Mouse (Mus musculus) limb, embryonic 14.5 days (tissue): ENCODE measurements around the gene Cuedc1. TPM values are rescaled to one million over a fixed set of nuclear protein-coding genes. Genes with fewer than 3 reads are reported as not detected.
A peak's percentile ranks its signal among the peaks of the same experiment; 100 is the strongest.
"Not testable (repeated sequence)": the region's sequence is repeated elsewhere in the genome, so short reads cannot be mapped to it uniquely, and the experiment has no call there.

Source experiments
- ATAC-seq: fragments of 200-750 bp; cut with Nextera tagmentation; 2 replicates; pipeline ENCODE4 v1.8.0; 2017; ENCODE audit warnings: low read depth, moderate number of reproducible peaks, moderate TSS enrichment; ENCODE audit not compliant: low FRiP score
- DNase-seq: peaks from one replicate; pipeline ENCODE4 v3.0.0-alpha.2; 2015; ENCODE audit warnings: low spot score
- H3K27ac ChIP-seq: fragments of 300-500 bp; sonication (generic); replicated peaks from 2 replicates; pipeline ENCODE4 v1.5.1; 2014; ENCODE audit warnings: low read depth, mild to moderate bottlenecking, low read length, moderate library complexity, mixed read lengths
- H3K27me3 ChIP-seq: fragments of 300-500 bp; sonication (generic); 2 replicates; pipeline ENCODE4 v1.6.1; 2014; ENCODE audit warnings: low read length, mixed read lengths; ENCODE audit not compliant: control insufficient read depth, insufficient read depth
- H3K36me3 ChIP-seq: fragments of 300-500 bp; sonication (generic); 2 replicates; pipeline ENCODE4 v1.6.1; 2014; ENCODE audit warnings: mild to moderate bottlenecking, low read length, moderate library complexity, mixed read lengths; ENCODE audit not compliant: control insufficient read depth, insufficient read depth
- H3K4me1 ChIP-seq: fragments of 300-500 bp; sonication (generic); 2 replicates; pipeline ENCODE4 v1.6.1; 2014; ENCODE audit warnings: antibody characterized with exemption, low read length, mixed read lengths; ENCODE audit not compliant: control insufficient read depth, insufficient read depth
- H3K4me2 ChIP-seq: fragments of 300-500 bp; sonication (generic); replicated peaks from 2 replicates; pipeline ENCODE4 v1.6.1; 2014; ENCODE audit warnings: low read depth, mild to moderate bottlenecking, low read length, moderate library complexity; ENCODE audit not compliant: severe bottlenecking
- H3K4me3 ChIP-seq: fragments of 300-500 bp; sonication (generic); replicated peaks from 2 replicates; pipeline ENCODE4 v1.5.1; 2014; ENCODE audit warnings: low read length
- H3K9ac ChIP-seq: fragments of 300-500 bp; sonication (generic); 2 replicates; pipeline ENCODE4 v1.6.1; 2014; ENCODE audit warnings: mild to moderate bottlenecking, low read depth, low read length, moderate library complexity; ENCODE audit not compliant: severe bottlenecking
- H3K9me3 ChIP-seq: fragments of 300-500 bp; sonication (generic); 2 replicates; pipeline ENCODE4 v1.6.1; 2016; ENCODE audit warnings: low read length; ENCODE audit not compliant: control insufficient read depth
- POLR2A ChIP-seq: fragments of 200-500 bp; IDR thresholded peaks from 2 replicates; pipeline ENCODE4 v1.8.0; 2012; ENCODE audit warnings: inconsistent platforms, mild to moderate bottlenecking, moderate library complexity, borderline replicate concordance; ENCODE audit not compliant: insufficient read depth, insufficient read length; ENCODE audit errors: extremely low read depth
- WGBS: fragments of 180-500 bp; shearing (Covaris S2); extraction: QIAGEN DNeasy Blood & Tissue Kit; methylation state at CpG from one replicate; pipeline ENCODE4 v1.1.7; 2014; 5-methylcytosine and 5-hydroxymethylcytosine counted together
- polyA plus RNA-seq, 2 experiments: library from polyadenylated mRNA; depleted of rRNA in 1 of 2; stranded (reverse) in 1 of 2; unstranded in 1 of 2; fragments of >200 nt; fragmentation: Nextera tagmentation in 1 of 2; extraction: Ambion mirVana in 1 of 2; gene quantifications; 2 replicates each; pipeline versions ENCODE4 v1.2.1 to v1.2.3; 2012 to 2014

Cuedc1 gene
- polyA plus RNA-seq, 2 experiments: 20.9 to 40.6 TPM

DNA sequence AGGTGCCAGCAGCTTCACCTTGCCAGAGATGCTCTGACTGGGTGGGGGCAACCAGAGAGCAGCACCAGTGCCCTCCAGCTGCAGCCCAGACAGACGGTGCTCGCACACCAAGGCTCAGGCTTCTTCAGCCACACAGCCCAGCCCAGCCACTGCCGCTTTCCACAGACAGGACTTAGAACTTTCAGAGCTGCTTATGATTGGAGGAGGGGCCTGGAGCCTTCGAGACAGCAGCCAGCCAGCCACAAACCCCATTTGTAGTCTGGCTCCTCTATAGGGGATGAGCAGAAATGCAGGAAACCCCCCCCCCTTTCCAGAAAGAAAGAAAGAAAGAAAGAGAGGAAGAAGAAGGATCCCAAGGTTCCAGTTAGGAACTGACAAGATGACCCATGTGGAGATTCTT lies 94.7 kb downstream of the Cuedc1 start:
- Histone ChIP-seq H3K4me2 (no peak overlapping the region), H3K4me1 (peaks cover 27% of the 10 kb centered on the region), H3K9ac (no peak overlapping the region), H3K27me3 (peaks cover 29% of the 10 kb centered on the region), H3K4me3 (no peak overlapping the region), H3K36me3 (no peaks in the 10 kb centered on the region; the same call in 1 of the 2 replicates), H3K9me3 (no peaks in the 10 kb centered on the region), H3K27ac (no peak overlapping the region)
- TF ChIP-seq POLR2A: no peak
- ATAC-seq: no peak
- peak; percentile 39 for DNase-seq
- WGBS: 5% methylated on average over 4 of the region's 4 CpGs

DNA sequence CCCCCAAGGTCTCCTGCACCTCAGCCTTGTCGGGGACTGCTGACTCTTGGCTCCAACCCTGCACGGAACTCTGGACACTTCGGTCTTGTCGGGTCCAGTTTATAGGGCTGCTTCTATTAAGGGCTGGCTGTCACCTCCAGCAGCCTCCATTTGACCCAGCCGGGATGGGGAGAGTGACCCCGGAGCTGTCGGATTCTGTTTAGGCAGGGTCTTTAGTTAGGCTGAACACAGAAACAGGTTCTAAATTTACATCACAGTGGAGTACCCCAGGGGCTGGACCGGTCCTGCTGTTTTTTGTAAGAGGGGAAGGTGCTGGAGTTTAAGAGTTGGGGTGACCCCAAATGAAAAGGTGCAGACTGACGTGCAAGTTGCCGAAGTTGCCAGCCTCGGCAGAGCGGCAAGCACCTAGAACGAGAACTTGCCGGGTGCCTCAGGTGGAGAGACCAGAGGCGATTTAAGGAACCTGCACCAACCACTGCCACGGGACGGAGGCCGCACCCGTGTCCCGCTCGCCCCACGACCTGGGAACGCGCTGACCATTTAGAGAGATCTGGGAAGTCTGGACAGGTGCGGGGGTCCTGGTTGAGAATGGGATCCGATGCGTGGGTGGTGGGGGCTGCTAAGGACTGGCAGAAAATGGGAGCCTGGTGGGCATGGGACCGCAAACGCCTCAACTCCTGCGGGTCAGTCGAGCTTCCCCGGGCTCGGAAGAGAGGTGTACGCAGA lies 95.4 kb downstream of the Cuedc1 start:
- no peak overlapping the region for H3K27ac ChIP-seq
- ATAC-seq (no peak), DNase-seq (no peak)
- TF ChIP-seq POLR2A: no peak
- peak overlapping the region; percentile 35 for H3K4me2 ChIP-seq
- peaks cover 29% of the 10 kb centered on the region for H3K27me3 ChIP-seq
- H3K4me1 ChIP-seq: peaks cover 22% of the 10 kb centered on the region; the same call in 1 of the 2 replicates
- H3K9me3 ChIP-seq: no peaks in the 10 kb centered on the region
- peak overlapping the region; percentile 10 for H3K4me3 ChIP-seq
- 4% methylated on average over 34 of the region's 34 CpGs for WGBS
- H3K36me3 ChIP-seq: no peaks in the 10 kb centered on the region; the same call in 1 of the 2 replicates
- peak overlapping the region; percentile 28; the same call in 1 of the 2 replicates for H3K9ac ChIP-seq

DNA sequence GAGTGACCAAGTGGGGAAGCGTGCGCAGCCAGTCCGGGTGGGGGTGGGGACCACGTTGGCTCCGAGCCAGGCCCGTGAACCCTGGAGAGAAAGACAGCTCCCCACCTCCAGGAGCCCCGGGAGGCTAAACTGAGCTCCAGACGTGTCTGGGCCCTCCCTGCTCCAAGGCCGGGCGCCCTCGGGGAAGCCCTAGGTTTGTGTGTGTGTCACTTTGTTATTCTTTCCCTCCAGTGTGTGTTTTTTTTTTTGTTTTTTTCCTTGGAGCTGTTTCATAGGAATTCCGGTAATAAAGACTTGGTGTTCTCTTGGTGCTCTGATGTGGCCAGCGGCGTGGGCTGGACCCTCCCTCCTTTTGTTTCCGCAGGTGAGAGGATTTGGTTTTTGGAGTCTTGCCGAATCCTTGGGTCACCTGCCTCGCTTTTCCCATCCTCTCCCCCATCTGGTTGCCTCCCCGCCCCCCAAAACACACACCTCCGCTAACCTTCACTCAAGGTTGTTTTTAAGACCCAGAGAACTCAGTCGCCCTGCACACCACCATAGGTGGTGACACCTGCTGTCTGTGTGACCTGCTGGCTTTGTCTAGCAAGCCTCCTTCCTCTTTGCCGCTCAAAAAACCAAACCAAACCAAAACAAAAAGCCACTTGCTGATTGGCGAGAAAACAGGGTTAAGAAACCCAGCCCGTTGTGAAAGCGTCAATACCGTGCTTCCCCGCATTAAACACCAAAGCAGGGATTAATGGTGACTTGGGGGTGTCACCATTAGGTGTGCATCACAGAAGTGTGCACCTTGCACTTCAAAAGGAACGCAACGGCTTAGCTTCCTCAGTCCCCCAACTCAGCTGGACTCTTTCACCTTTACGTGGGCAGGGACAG lies 96.2 kb downstream of the Cuedc1 start:
- DNase-seq: no peak
- no peak overlapping the region for H3K27ac ChIP-seq
- 7% methylated on average over 29 of the region's 29 CpGs for WGBS

DNA sequence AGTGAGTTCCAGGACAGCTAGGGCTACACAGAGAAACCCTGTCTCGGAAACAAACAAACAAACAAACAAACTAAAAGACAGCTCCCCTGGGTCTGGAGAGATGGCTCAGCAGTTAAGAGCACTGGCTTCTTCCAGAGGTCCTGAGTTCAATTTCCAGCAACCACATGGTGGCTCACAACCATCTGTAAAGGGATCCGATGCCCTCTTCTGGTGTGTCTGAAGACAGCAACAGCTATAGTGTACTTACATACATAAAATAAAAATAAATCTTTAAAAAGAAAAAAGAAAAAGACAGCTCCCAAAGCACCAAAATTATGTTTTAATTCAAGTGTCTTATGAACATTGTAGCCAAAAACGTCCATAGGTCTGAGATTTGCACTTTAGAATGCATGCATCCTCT lies 97.8 kb downstream of the Cuedc1 start:
- DNase-seq, H3K27ac ChIP-seq, H3K4me2 ChIP-seq, H3K36me3 ChIP-seq, H3K9ac ChIP-seq, H3K9me3 ChIP-seq, H3K4me3 ChIP-seq, ATAC-seq: not testable (repeated sequence)
- Histone ChIP-seq H3K27me3 (peaks cover 29% of the 10 kb centered on the region), H3K4me1 (peaks cover 22% of the 10 kb centered on the region; the same call in 1 of the 2 replicates)
- WGBS: 83% methylated on average over 3 of the region's 3 CpGs

More for the DNA sequence above, 96.2 kb downstream of the Cuedc1 start:
- peaks cover 29% of the 10 kb centered on the region for H3K27me3 ChIP-seq
- H3K4me3 ChIP-seq: peak overlapping the region; percentile 10
- no peak for ATAC-seq
- peak overlapping the region; percentile 35 for H3K4me2 ChIP-seq
- TF ChIP-seq POLR2A: no peak
- H3K36me3 ChIP-seq: no peaks in the 10 kb centered on the region; the same call in 1 of the 2 replicates
- no peaks in the 10 kb centered on the region for H3K9me3 ChIP-seq
- H3K9ac ChIP-seq: peak overlapping the region; percentile 28; the same call in 1 of the 2 replicates
- peaks cover 22% of the 10 kb centered on the region; the same call in 1 of the 2 replicates for H3K4me1 ChIP-seq

DNA sequence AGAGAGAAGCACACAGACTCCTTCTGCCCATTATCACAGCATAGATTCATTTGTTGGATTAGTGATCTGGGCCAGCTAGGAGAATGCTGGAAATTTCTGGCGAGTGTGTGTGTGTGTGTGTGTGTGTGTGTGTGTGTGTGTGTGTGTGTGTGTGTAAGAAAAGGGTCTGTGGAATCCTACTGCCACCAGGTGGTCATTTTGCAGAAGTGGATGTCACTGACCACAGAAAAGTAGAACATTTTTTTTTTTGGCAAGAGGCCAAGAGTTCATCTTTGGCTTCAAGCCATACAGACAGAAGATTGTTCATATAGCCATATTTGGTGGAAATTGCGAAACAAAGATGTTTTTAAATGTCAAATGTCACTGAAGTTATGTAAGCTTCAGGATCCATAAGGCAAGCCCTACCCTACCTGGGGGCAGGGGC lies 99.3 kb downstream of the Cuedc1 start:
- Histone ChIP-seq H3K27ac (no peak overlapping the region), H3K27me3 (peaks cover 29% of the 10 kb centered on the region), H3K36me3 (no peaks in the 10 kb centered on the region), H3K4me3 (no peak overlapping the region), H3K9ac (no peak overlapping the region), H3K9me3 (no peaks in the 10 kb centered on the region), H3K4me1 (peaks cover 22% of the 10 kb centered on the region; the same call in 1 of the 2 replicates), H3K4me2 (no peak overlapping the region)
- DNase-seq: peak; percentile 93
- no peak for TF ChIP-seq POLR2A
- peak; percentile 42; the same call in 1 of the 2 replicates for ATAC-seq
- WGBS: 4% methylated on average over 2 of the region's 2 CpGs
